In genomic region chr7:51975181-51975580, GRCm38 (mm10) we compare ENCODE assay signal across 22 mouse cellular contexts. TPM values are rescaled to one million over a fixed set of nuclear protein-coding genes. Genes with fewer than 3 reads are reported as not detected.
DNase-seq lines count a peak whose midpoint lies in the region; ATAC-seq lines count a peak whose summit lies in the region.
"Had no signal": no experiment of that assay in that cellular context is flagged by ENCODE, and none has a peak within 500 bp of the region (broad histone marks: within the 10 kb centered on the region; RNA-seq: fewer than 3 reads in every experiment).

No protein-coding gene starts in this region.

- H3K27me3 ChIP-seq in forebrain, embryonic 13.5 days: no peaks in the 10 kb centered on the region
- no peaks in the 10 kb centered on the region for H3K27me3 ChIP-seq in forebrain, embryonic 12.5 days
- H3K27me3 ChIP-seq in midbrain, embryonic 13.5 days: no peaks in the 10 kb centered on the region
- H3K27me3 ChIP-seq in midbrain, embryonic 10.5 days (ENCODE audit: low read depth, poor library complexity, severe bottlenecking): no peaks in the 10 kb centered on the region
- no peaks in the 10 kb centered on the region for H3K27me3 ChIP-seq in midbrain, embryonic 15.5 days (replicated peaks)
- no peaks in the 10 kb centered on the region for H3K27me3 ChIP-seq in embryonic facial prominence, embryonic 10.5 days (replicated peaks; ENCODE audit: low read depth, poor library complexity, severe bottlenecking)
- H3K27me3 ChIP-seq: embryonic facial prominence, embryonic 12.5 days; intestine, embryonic 15.5 days; kidney, embryonic 15.5 days had no signal

- peak overlapping the region; percentile 48 for H3K27ac ChIP-seq in forebrain, embryonic 13.5 days
- no peak overlapping the region for H3K27ac ChIP-seq in forebrain, embryonic 12.5 days
- H3K27ac ChIP-seq in midbrain, embryonic 13.5 days: peak overlapping the region; percentile 15; the same call in 1 of the 2 replicates
- no peak overlapping the region for H3K27ac ChIP-seq in midbrain, embryonic 10.5 days (replicated peaks)
- peak overlapping the region; percentile 38; the same call in 1 of the 2 replicates for H3K27ac ChIP-seq in midbrain, embryonic 15.5 days
- no peak overlapping the region for H3K27ac ChIP-seq in embryonic facial prominence, embryonic 10.5 days (replicated peaks)
- H3K27ac ChIP-seq: embryonic facial prominence, embryonic 12.5 days; intestine, embryonic 15.5 days; kidney, embryonic 15.5 days had no signal

- no peak for DNase-seq in midbrain, embryonic 10.5 days (ENCODE audit: low spot score)
- DNase-seq in embryonic facial prominence, embryonic 10.5 days (ENCODE audit: low spot score): no peak
- no peak for DNase-seq in urinary bladder, adult 2 months (ENCODE audit: low spot score)
- DNase-seq: B cell, adult 2 months; cerebellum, postnatal 36 days; gastrocnemius, postnatal 10 days; heart, postnatal 36 days; layer of hippocampus, postnatal 36 days; retina, postnatal 1 day had no signal

- ATAC-seq in forebrain, embryonic 13.5 days: peak; percentile 60
- ATAC-seq in forebrain, embryonic 12.5 days (ENCODE audit: low FRiP score): no peak
- peak; percentile 49; the same call in 1 of the 2 replicates for ATAC-seq in midbrain, embryonic 13.5 days
- ATAC-seq in granulocyte monocyte progenitor cell, adult 5-6 weeks (replicated peaks; ENCODE audit: poor library complexity, severe bottlenecking): peak; percentile 58
- ATAC-seq in midbrain, embryonic 15.5 days (replicated peaks): peak; percentile 60
- ATAC-seq: intestine, embryonic 15.5 days; lung, postnatal 0 days had no signal

- no peak overlapping the region for H3K4me2 ChIP-seq in forebrain, embryonic 13.5 days
- no peak overlapping the region for H3K4me2 ChIP-seq in forebrain, embryonic 12.5 days
- no peak overlapping the region for H3K4me2 ChIP-seq in midbrain, embryonic 13.5 days (replicated peaks)
- H3K4me2 ChIP-seq in midbrain, embryonic 15.5 days: no peak overlapping the region
- H3K4me2 ChIP-seq: embryonic facial prominence, embryonic 12.5 days; heart, embryonic 11.5 days; intestine, embryonic 15.5 days; kidney, embryonic 15.5 days had no signal

- H3K9ac ChIP-seq in forebrain, embryonic 13.5 days: no peak overlapping the region
- no peak overlapping the region for H3K9ac ChIP-seq in forebrain, embryonic 12.5 days
- H3K9ac ChIP-seq in midbrain, embryonic 13.5 days (replicated peaks): no peak overlapping the region
- H3K9ac ChIP-seq in midbrain, embryonic 15.5 days: no peak overlapping the region
- H3K9ac ChIP-seq: embryonic facial prominence, embryonic 12.5 days; intestine, embryonic 15.5 days; kidney, embryonic 15.5 days had no signal

- no peaks in the 10 kb centered on the region for H3K36me3 ChIP-seq in forebrain, embryonic 13.5 days (ENCODE audit: poor library complexity, severe bottlenecking)
- no peaks in the 10 kb centered on the region for H3K36me3 ChIP-seq in forebrain, embryonic 12.5 days (replicated peaks)
- H3K36me3 ChIP-seq in midbrain, embryonic 13.5 days: no peaks in the 10 kb centered on the region
- H3K36me3 ChIP-seq in midbrain, embryonic 10.5 days: no peaks in the 10 kb centered on the region
- H3K36me3 ChIP-seq in midbrain, embryonic 15.5 days (replicated peaks): no peaks in the 10 kb centered on the region
- H3K36me3 ChIP-seq in embryonic facial prominence, embryonic 10.5 days (replicated peaks): no peaks in the 10 kb centered on the region
- H3K36me3 ChIP-seq: embryonic facial prominence, embryonic 12.5 days; intestine, embryonic 15.5 days; kidney, embryonic 15.5 days had no signal

- no peak overlapping the region for H3K4me3 ChIP-seq in forebrain, embryonic 13.5 days
- H3K4me3 ChIP-seq in forebrain, embryonic 12.5 days (replicated peaks): no peak overlapping the region
- H3K4me3 ChIP-seq in midbrain, embryonic 13.5 days (replicated peaks): no peak overlapping the region
- no peak overlapping the region for H3K4me3 ChIP-seq in midbrain, embryonic 10.5 days
- no peak overlapping the region for H3K4me3 ChIP-seq in midbrain, embryonic 15.5 days
- no peak overlapping the region for H3K4me3 ChIP-seq in embryonic facial prominence, embryonic 10.5 days
- H3K4me3 ChIP-seq: embryonic facial prominence, embryonic 12.5 days; intestine, embryonic 15.5 days; kidney, embryonic 15.5 days had no signal

- 34% methylated on average over 6 of the region's 6 CpGs for WGBS in forebrain, embryonic 13.5 days
- 47% methylated on average over 6 of the region's 6 CpGs for WGBS in forebrain, embryonic 12.5 days
- WGBS in midbrain, embryonic 13.5 days: 48% methylated on average over 6 of the region's 6 CpGs
- WGBS in midbrain, embryonic 10.5 days: 79% methylated on average over 6 of the region's 6 CpGs
- 43% methylated on average over 6 of the region's 6 CpGs for WGBS in midbrain, embryonic 15.5 days
- 75% methylated on average over 6 of the region's 6 CpGs for WGBS in embryonic facial prominence, embryonic 10.5 days

- H3K4me1 ChIP-seq in forebrain, embryonic 13.5 days: peaks cover 22% of the 10 kb centered on the region
- peaks cover 9% of the 10 kb centered on the region for H3K4me1 ChIP-seq in forebrain, embryonic 12.5 days
- peaks cover 16% of the 10 kb centered on the region for H3K4me1 ChIP-seq in midbrain, embryonic 13.5 days (replicated peaks)
- peaks cover 4% of the 10 kb centered on the region; the same call in 1 of the 2 replicates for H3K4me1 ChIP-seq in midbrain, embryonic 10.5 days
- H3K4me1 ChIP-seq in midbrain, embryonic 15.5 days: peaks cover 10% of the 10 kb centered on the region
- peaks cover 7% of the 10 kb centered on the region for H3K4me1 ChIP-seq in embryonic facial prominence, embryonic 10.5 days
- H3K4me1 ChIP-seq: embryonic facial prominence, embryonic 12.5 days; intestine, embryonic 15.5 days; kidney, embryonic 15.5 days had no signal

- no peaks in the 10 kb centered on the region for H3K9me3 ChIP-seq in forebrain, embryonic 13.5 days (replicated peaks)
- H3K9me3 ChIP-seq in forebrain, embryonic 12.5 days: no peaks in the 10 kb centered on the region
- no peaks in the 10 kb centered on the region for H3K9me3 ChIP-seq in midbrain, embryonic 13.5 days
- H3K9me3 ChIP-seq in midbrain, embryonic 10.5 days (replicated peaks): no peaks in the 10 kb centered on the region
- no peaks in the 10 kb centered on the region for H3K9me3 ChIP-seq in midbrain, embryonic 15.5 days
- no peaks in the 10 kb centered on the region for H3K9me3 ChIP-seq in embryonic facial prominence, embryonic 10.5 days
- H3K9me3 ChIP-seq: embryonic facial prominence, embryonic 12.5 days; intestine, embryonic 15.5 days; kidney, embryonic 15.5 days had no signal

RNA-seq across cellular contexts. Expression of gene Svip, which starts 30.6 kb away (rescaled TPM):
- polyA plus RNA-seq in forebrain, embryonic 13.5 days (2015; fragmentation: Nextera tagmentation; extraction: Ambion mirVana): 22.0 and 22.3 TPM in 2 replicates
- 19.1 and 21.1 TPM in 2 replicates for polyA plus RNA-seq in forebrain, embryonic 12.5 days (2016; fragmentation: Nextera tagmentation; extraction: Ambion mirVana)
- 17.1 and 17.5 TPM in 2 replicates for polyA plus RNA-seq in midbrain, embryonic 13.5 days (2015; fragmentation: Nextera tagmentation; extraction: Ambion mirVana)
- polyA plus RNA-seq in midbrain, embryonic 10.5 days (2016; fragmentation: Nextera tagmentation; extraction: Ambion mirVana): 7.0 and 10.0 TPM in 2 replicates
- 57.8 and 65.4 TPM in 2 replicates for total RNA-seq in granulocyte monocyte progenitor cell, adult 5-6 weeks (2014; fragmentation: Nextera tagmentation)
- total RNA-seq in granulocyte monocyte progenitor cell, adult 5-6 weeks (2017): 51.1 and 70.3 TPM in 2 replicates
- polyA plus RNA-seq in midbrain, embryonic 15.5 days (2015; fragmentation: Nextera tagmentation; extraction: Ambion mirVana): 18.1 TPM in 2 replicates
- 6.4 and 8.6 TPM in 2 replicates for polyA plus RNA-seq in embryonic facial prominence, embryonic 10.5 days (2016; fragmentation: Nextera tagmentation; extraction: Ambion mirVana)
- polyA plus RNA-seq in urinary bladder, adult 2 months (2012; rRNA removed): 13.1 and 13.5 TPM in 2 replicates

RNA-seq across cellular contexts. Expression of gene 1700015G11Rik, which starts 40.3 kb away (rescaled TPM):
- polyA plus RNA-seq in forebrain, embryonic 13.5 days (2015; fragmentation: Nextera tagmentation; extraction: Ambion mirVana): not detected in 2 replicates
- not detected in 2 replicates for polyA plus RNA-seq in forebrain, embryonic 12.5 days (2016; fragmentation: Nextera tagmentation; extraction: Ambion mirVana)
- polyA plus RNA-seq in midbrain, embryonic 13.5 days (2015; fragmentation: Nextera tagmentation; extraction: Ambion mirVana): not detected in 2 replicates
- polyA plus RNA-seq in midbrain, embryonic 10.5 days (2016; fragmentation: Nextera tagmentation; extraction: Ambion mirVana): not detected in 2 replicates
- total RNA-seq in granulocyte monocyte progenitor cell, adult 5-6 weeks (2014; fragmentation: Nextera tagmentation): not detected in 2 replicates
- not detected in 2 replicates for total RNA-seq in granulocyte monocyte progenitor cell, adult 5-6 weeks (2017)
- polyA plus RNA-seq in midbrain, embryonic 15.5 days (2015; fragmentation: Nextera tagmentation; extraction: Ambion mirVana): not detected in 2 replicates
- not detected in 2 replicates for polyA plus RNA-seq in embryonic facial prominence, embryonic 10.5 days (2016; fragmentation: Nextera tagmentation; extraction: Ambion mirVana)
- not detected in 2 replicates for polyA plus RNA-seq in urinary bladder, adult 2 months (2012; rRNA removed)
- total RNA-seq: gastrocnemius, postnatal 10 days; heart, postnatal 36 days; layer of hippocampus, postnatal 36 days had no signal
- polyA plus RNA-seq: embryonic facial prominence, embryonic 12.5 days; heart, embryonic 11.5 days; intestine, embryonic 15.5 days; kidney, embryonic 15.5 days; limb, embryonic 11.5 days; lung, postnatal 0 days; neural tube, embryonic 14.5 days; stomach, embryonic 14.5 days had no signal

Comparison
In these comparisons a context has a peak if more than half of its experiments do, and no peak if none do; other contexts are left out.
1. H3K27ac ChIP-seq: peak in forebrain, embryonic 13.5 days (single experiment), midbrain, embryonic 13.5 days (single experiment) and midbrain, embryonic 15.5 days (single experiment); none in forebrain, embryonic 12.5 days (single experiment), midbrain, embryonic 10.5 days (single experiment) and embryonic facial prominence, embryonic 10.5 days (single experiment).